Mouse (Mus musculus): ENCODE results near the gene Pdx1. TPM values are rescaled to one million over a fixed set of nuclear protein-coding genes. Genes with fewer than 3 reads are reported as not detected.

The Pdx1 gene
- total and polyA plus RNA-seq, 3 experiments, result not detected

DNA sequence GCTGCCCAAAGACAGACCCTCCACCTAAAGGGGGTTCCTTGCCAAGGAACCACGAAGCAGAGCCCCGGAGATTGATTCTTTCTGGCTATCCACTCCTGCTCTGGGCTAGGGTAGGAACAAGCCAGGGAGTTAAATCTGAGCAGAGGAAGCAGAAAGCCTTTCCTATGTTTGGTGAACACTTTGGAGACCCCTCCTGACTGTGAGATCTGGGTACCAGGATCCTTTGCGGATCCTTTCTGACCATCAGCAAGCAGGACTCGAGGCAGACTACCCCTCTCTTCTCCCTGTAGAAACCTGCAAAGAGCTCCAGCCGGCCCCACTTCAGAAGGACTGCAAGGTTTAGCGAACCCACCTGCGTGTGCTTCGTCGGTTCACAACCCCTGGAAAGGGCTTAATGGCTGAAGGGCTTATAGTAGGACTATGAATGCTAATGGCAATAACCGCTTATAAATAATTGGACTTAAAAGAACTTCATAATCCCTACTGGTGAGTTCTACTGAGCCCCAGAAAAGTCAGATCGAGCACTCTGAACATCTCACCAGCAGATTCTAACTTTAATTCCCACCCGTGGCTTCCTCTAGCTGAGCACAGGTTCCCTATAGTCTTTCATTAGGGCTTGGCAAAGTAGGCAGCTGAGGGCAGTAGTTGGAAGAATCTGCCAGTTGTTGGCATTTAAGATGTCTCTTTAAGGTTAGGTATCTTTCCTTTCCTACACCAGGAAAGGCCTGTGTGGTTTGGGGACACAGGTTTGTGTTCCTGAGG, 2.5 kb downstream of the Pdx1 start:
- no peak for DNase-seq (ENCODE audit: low read depth, low spot score)
- H3K79me2 ChIP-seq (ENCODE audit: control insufficient read depth, insufficient read depth, low read length, poor library complexity), result no peaks in the 10 kb centered on the region
- TF ChIP-seq ZKSCAN1 (IDR thresholded peaks at IDR 0.05; ENCODE audit: low read depth, low read length), result no peak
- no peak for TF ChIP-seq UBTF (IDR thresholded peaks at IDR 0.05; ENCODE audit: borderline replicate concordance, insufficient read depth, low read depth, low read length)
- TF ChIP-seq EP300 (IDR thresholded peaks at IDR 0.05; ENCODE audit: low read depth in 1 of 2, low read length in 2 of 2), result no peak
- TF ChIP-seq MAFK (IDR thresholded peaks at IDR 0.05; ENCODE audit: borderline replicate concordance, low read depth, low read length), result no peak
- TF ChIP-seq GABPA (IDR thresholded peaks at IDR 0.05; ENCODE audit: low read depth, low read length), result no peak
- no peak for TF ChIP-seq ZNF384 (IDR thresholded peaks at IDR 0.05; ENCODE audit: low read depth, low read length)
- no peak for TF ChIP-seq HCFC1 (IDR thresholded peaks at IDR 0.05; ENCODE audit: low read depth, low read length)
- TF ChIP-seq ETS1 (IDR thresholded peaks at IDR 0.05; ENCODE audit: low read depth, low read length), result no peak
- TF ChIP-seq USF2 (IDR thresholded peaks at IDR 0.05; ENCODE audit: borderline replicate concordance in 1 of 2, insufficient read depth in 1 of 2, low read depth in 1 of 2, low read length in 2 of 2), result no peak
- no peak for TF ChIP-seq RAD21 (IDR thresholded peaks at IDR 0.05; ENCODE audit: low read depth, low read length)
- no peak for TF ChIP-seq POLR2AphosphoS2 (IDR thresholded peaks at IDR 0.05; ENCODE audit: low read length)
- TF ChIP-seq POLR2A (IDR thresholded peaks at IDR 0.05; ENCODE audit: control insufficient read depth in 1 of 2, insufficient read depth in 1 of 2, low read depth in 1 of 2, low read length in 2 of 2, poor library complexity in 1 of 2), result no peak
- no peak for TF ChIP-seq ZMIZ1 (IDR thresholded peaks at IDR 0.05; ENCODE audit: low read depth, low read length)
- no peak for TF ChIP-seq ZC3H11A (IDR thresholded peaks at IDR 0.05; ENCODE audit: low read depth, low read length)
- no peak for TF ChIP-seq NRF1 (IDR thresholded peaks at IDR 0.05; ENCODE audit: insufficient read depth, low read depth, low read length, poor library complexity, severe bottlenecking)
- no peaks in the 10 kb centered on the region for H3K4me1 ChIP-seq (ENCODE audit: control insufficient read depth in 1 of 2, insufficient read depth in 2 of 2, low read length in 2 of 2)
- H3K9ac ChIP-seq (ENCODE audit: control insufficient read depth, low read depth, low read length, poor library complexity, severe bottlenecking), result no peak overlapping the region
- no peak overlapping the region for H3K27ac ChIP-seq (ENCODE audit: control insufficient read depth, low read depth, low read length)
- no peaks in the 10 kb centered on the region for H3K36me3 ChIP-seq (ENCODE audit: control insufficient read depth in 1 of 2, insufficient read depth in 2 of 2, low read length in 2 of 2)
- no peaks in the 10 kb centered on the region for H3K27me3 ChIP-seq (ENCODE audit: control insufficient read depth in 1 of 2, insufficient read depth in 2 of 2, low read length in 2 of 2)
- no peaks in the 10 kb centered on the region for H3K9me3 ChIP-seq (replicated peaks; ENCODE audit: insufficient read depth, low read length)
- H3K4me3 ChIP-seq (ENCODE audit: control insufficient read depth in 1 of 2, insufficient read depth in 1 of 2, low read depth in 2 of 2, low read length in 2 of 2), result no peak overlapping the region

DNA sequence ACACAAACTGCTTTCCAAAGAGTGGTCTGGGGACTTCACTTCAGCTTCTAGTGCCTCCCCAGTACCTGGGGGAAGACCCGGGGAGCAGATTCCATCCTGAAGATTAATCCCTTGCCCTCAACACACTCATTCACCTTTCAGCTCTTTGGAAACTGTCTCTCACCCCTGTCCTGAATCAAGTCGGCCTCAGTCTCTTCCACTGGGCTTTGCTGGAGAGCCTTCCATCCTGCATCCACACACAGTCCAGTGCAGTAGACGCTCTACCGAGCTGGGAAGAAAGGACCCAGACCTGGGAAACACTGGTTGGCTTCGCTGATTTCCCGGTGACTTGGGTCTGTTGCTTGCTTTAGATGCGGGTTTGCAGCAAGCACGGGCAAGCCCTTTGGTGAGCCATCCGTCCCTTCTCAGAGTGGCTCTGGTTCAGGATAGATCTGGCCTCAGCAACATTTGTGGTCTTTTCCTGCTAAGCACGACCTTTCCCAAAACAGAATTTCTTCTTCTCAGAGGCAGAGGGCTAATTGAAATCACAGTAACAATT, 3.1 kb downstream of the Pdx1 start:
- DNase-seq (ENCODE audit: low read depth, low spot score), result no peak
- Histone ChIP-seq H3K4me3 (ENCODE audit: control insufficient read depth in 1 of 2, insufficient read depth in 1 of 2, low read depth in 2 of 2, low read length in 2 of 2) (no peak overlapping the region), H3K27me3 (ENCODE audit: control insufficient read depth in 1 of 2, insufficient read depth in 2 of 2, low read length in 2 of 2) (no peaks in the 10 kb centered on the region), H3K27ac (ENCODE audit: control insufficient read depth, low read depth, low read length) (no peak overlapping the region), H3K9me3 (replicated peaks; ENCODE audit: insufficient read depth, low read length) (no peaks in the 10 kb centered on the region), H3K36me3 (ENCODE audit: control insufficient read depth in 1 of 2, insufficient read depth in 2 of 2, low read length in 2 of 2) (no peaks in the 10 kb centered on the region), H3K9ac (ENCODE audit: control insufficient read depth, low read depth, low read length, poor library complexity, severe bottlenecking) (no peak overlapping the region), H3K4me1 (ENCODE audit: control insufficient read depth in 1 of 2, insufficient read depth in 2 of 2, low read length in 2 of 2) (no peaks in the 10 kb centered on the region), H3K79me2 (ENCODE audit: control insufficient read depth, insufficient read depth, low read length, poor library complexity) (no peaks in the 10 kb centered on the region)
- TF ChIP-seq CHD2 (IDR thresholded peaks at IDR 0.05; ENCODE audit: low read length) (no peak), JUND (IDR thresholded peaks at IDR 0.05; ENCODE audit: low read depth, low read length) (no peak), USF2 (IDR thresholded peaks at IDR 0.05; ENCODE audit: borderline replicate concordance in 1 of 2, insufficient read depth in 1 of 2, low read depth in 1 of 2, low read length in 2 of 2) (no peak), RCOR1 (IDR thresholded peaks at IDR 0.05; ENCODE audit: low read depth, low read length) (no peak), ELF1 (IDR thresholded peaks at IDR 0.05; ENCODE audit: low read depth, low read length) (no peak)

All from MEL (cell line).